ENCODE assay signal across 8 mouse cellular contexts in the genomic region with DNA sequence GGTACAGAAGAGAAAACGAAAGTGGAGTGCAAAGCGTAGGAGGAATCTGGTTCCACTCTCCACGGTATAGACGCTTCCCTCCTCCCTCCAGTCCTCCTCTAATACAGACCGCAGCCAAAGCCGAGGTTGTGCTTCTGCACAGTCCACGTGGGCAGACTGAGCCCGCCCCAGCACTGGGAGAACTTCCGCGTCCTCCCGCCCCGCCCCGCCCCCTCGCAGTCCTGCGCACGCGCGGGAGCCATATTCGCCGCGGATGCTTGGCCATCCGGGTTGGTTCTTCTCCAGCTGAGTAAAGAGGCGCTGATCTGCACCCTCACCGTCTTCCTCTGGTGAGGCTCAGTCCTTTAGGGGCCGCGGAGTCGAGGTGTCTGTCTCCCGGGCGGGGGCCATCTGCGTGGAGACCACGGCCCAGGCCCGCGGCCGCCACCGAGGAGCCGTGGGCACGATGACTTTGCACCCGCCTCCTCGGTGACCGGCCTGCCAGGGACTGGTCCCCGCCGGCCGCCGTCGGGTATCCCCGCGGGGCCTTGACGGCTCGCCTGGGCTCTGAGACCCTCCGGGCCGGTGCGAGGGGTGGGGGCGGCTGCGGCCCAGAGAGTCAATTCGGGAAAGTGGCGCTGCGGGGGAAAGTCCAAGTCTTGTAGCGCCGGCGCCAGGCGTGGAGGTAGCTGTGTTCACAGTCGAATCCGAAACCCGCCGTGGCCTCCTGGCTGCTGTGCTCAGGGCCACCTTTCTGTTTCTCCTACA. TPM values are rescaled to one million over a fixed set of nuclear protein-coding genes. Genes with fewer than 3 reads are reported as not detected.
DNase-seq lines count a peak whose midpoint lies in the region; ATAC-seq lines count a peak whose summit lies in the region.

A gene (plus strand): TSS at position 216 of the 747 bp plus-strand sequence.
A gene (minus strand): TSS at position 424 of the 747 bp plus-strand sequence.

- peak within 1 kb of the TSS; percentile 92 for H3K27ac ChIP-seq in hindbrain, embryonic 16.5 days (ENCODE audit: low read depth, low read length)
- peak within 1 kb of the TSS; percentile 65 for H3K27ac ChIP-seq in macrophage

- ATAC-seq in hindbrain, embryonic 16.5 days: peak; percentile 100

- peak; percentile 73 for DNase-seq in WW6 (ENCODE audit: low read depth, low spot score)
- DNase-seq in cerebellum, postnatal 4 days (ENCODE audit: low spot score in 2 of 2): peak; percentile 75 to 93
- DNase-seq in gastrocnemius, adult 18-20 months (ENCODE audit: low spot score): peak; percentile 90
- peak; percentile 85 to 89 for DNase-seq in left cerebral cortex, adult 18-20 months (ENCODE audit: low spot score in 2 of 2)
- DNase-seq in right cerebral cortex, adult 18-20 months: peak; percentile 90
- peak; percentile 60 for DNase-seq in urinary bladder, postnatal 10 days (ENCODE audit: low spot score)

- WGBS in hindbrain, embryonic 16.5 days: under 1% methylated on average over 60 of the region's 65 CpGs
- 2% methylated on average over 49 of the region's 65 CpGs for WGBS in macrophage (ENCODE audit: missing documents)

- peaks cover 12% of the 10 kb centered on the region for H3K36me3 ChIP-seq in hindbrain, embryonic 16.5 days (ENCODE audit: control insufficient read depth, insufficient read depth, low read length)
- peaks cover 26% of the 10 kb centered on the region for H3K36me3 ChIP-seq in macrophage (ENCODE audit: inconsistent target)

- H3K79me2 ChIP-seq in macrophage (ENCODE audit: inconsistent target): peaks cover 26% of the 10 kb centered on the region

- H3K9ac ChIP-seq in hindbrain, embryonic 16.5 days (ENCODE audit: low read depth, low read length): peak within 1 kb of the TSS; percentile 90

- H3K4me2 ChIP-seq in hindbrain, embryonic 16.5 days (ENCODE audit: low read length): peak within 1 kb of the TSS; percentile 73

- no peaks in the 10 kb centered on the region for H3K27me3 ChIP-seq in hindbrain, embryonic 16.5 days (replicated peaks; ENCODE audit: control insufficient read depth, insufficient read depth, low read length)

- H3K9me3 ChIP-seq in hindbrain, embryonic 16.5 days (ENCODE audit: control insufficient read depth, low read length): no peaks in the 10 kb centered on the region

- peaks cover 12% of the 10 kb centered on the region for H3K4me1 ChIP-seq in hindbrain, embryonic 16.5 days (ENCODE audit: control insufficient read depth, insufficient read depth, low read depth, low read length)

- H3K4me3 ChIP-seq in hindbrain, embryonic 16.5 days (ENCODE audit: low read length): peak within 1 kb of the TSS; percentile 92
- peak within 1 kb of the TSS; percentile 77 for H3K4me3 ChIP-seq in macrophage (ENCODE audit: inconsistent target)

RNA-seq across cellular contexts. Expression of the first gene that starts in this region (rescaled TPM):
- 100 to 1,000 TPM; 117 to 128 TPM for total RNA-seq in gastrocnemius, adult 18-20 months (2021)
- 256 and 265 TPM in 2 replicates for polyA plus RNA-seq in hindbrain, embryonic 16.5 days (2015; fragmentation: Nextera tagmentation; extraction: Ambion mirVana)
- 100 to 1,000 TPM; 114 TPM for total RNA-seq in left cerebral cortex, adult 18-20 months (2021)
- 100 to 1,000 TPM in 9 of 26 experiments, 10 to 100 TPM in 17; 33.2 to 122 (median 77.4) TPM for total RNA-seq in macrophage (2018; cell fraction: chromatin; rRNA removed)
- 100 to 1,000 TPM; 118 to 224 (median 167) TPM for total RNA-seq in macrophage (2018; cell fraction: cytosol; rRNA removed)
- 100 to 1,000 TPM in 7 of 26 experiments, 10 to 100 TPM in 19; 27.3 to 110 (median 84.3) TPM for total RNA-seq in macrophage (2018; cell fraction: nucleus; rRNA removed)
- polyA plus RNA-seq in macrophage (2018): 158 to 208 TPM (median 197 TPM) in 3 replicates

RNA-seq across cellular contexts. Expression of the second gene that starts in this region (rescaled TPM):
- not detected for total RNA-seq in gastrocnemius, adult 18-20 months (2021)
- 0.86 and 0.90 TPM in 2 replicates for polyA plus RNA-seq in hindbrain, embryonic 16.5 days (2015; fragmentation: Nextera tagmentation; extraction: Ambion mirVana)
- not detected for total RNA-seq in left cerebral cortex, adult 18-20 months (2021)
- total RNA-seq in macrophage (2018; cell fraction: chromatin; rRNA removed): 1 to 10 TPM in 1 of 26 experiments, not detected in 25; 1.3 TPM
- total RNA-seq in macrophage (2018; cell fraction: cytosol; rRNA removed): under 1 TPM in 2 of 26 experiments, not detected in 24; 0.29 to 0.31 TPM
- total RNA-seq in macrophage (2018; cell fraction: nucleus; rRNA removed): 1 to 10 TPM in 3 of 26 experiments, under 1 TPM in 2, not detected in 21; 0.81 to 2.0 (median 1.0) TPM
- not detected in 3 replicates for polyA plus RNA-seq in macrophage (2018)

Comparison
In these comparisons a context has a peak if more than half of its experiments do, and no peak if none do; other contexts are left out.
1. Peak in every context shown above with its lines: DNase-seq, ATAC-seq, H3K4me3 ChIP-seq and H3K27ac ChIP-seq.